Mouse (Mus musculus) frontal cortex, adult 2 months (tissue): Measurements from ENCODE around the gene Olfr263. TPM values are rescaled to one million over a fixed set of nuclear protein-coding genes. Genes with fewer than 3 reads are reported as not detected.

Experiments used
- polyA plus RNA-seq: library from polyadenylated mRNA; depleted of rRNA; stranded (reverse); fragments of >200 nt; gene quantifications from 2 replicates; pipeline ENCODE4 v1.2.3, GENCODE M21; 2012; rRNA removed

Gene Olfr263
- polyA plus RNA-seq, 1 experiment, result not detected

Other genes starting within 250 kb of the Olfr263 start
- not detected in 2 replicates for gene Olfr1370, start 54.7 kb upstream of the Olfr263 start, polyA plus RNA-seq
- not detected in 2 replicates for gene Olfr1369-ps1, start 18.2 kb upstream of the Olfr263 start, polyA plus RNA-seq
- not detected in 2 replicates for gene Olfr1368, start 16.2 kb downstream of the Olfr263 start, polyA plus RNA-seq
- 31.5 and 32.7 TPM in 2 replicates for gene Trim27, start 49.8 kb downstream of the Olfr263 start, polyA plus RNA-seq
- gene Gpx5, start 163.1 kb downstream of the Olfr263 start, polyA plus RNA-seq, result 0.08 TPM in 1 of 2 replicates, not detected in the other
- gene Gpx6, start 182.5 kb downstream of the Olfr263 start, polyA plus RNA-seq, result 0.50 and 1.3 TPM in 2 replicates
- gene Olfr1367, start 217.3 kb downstream of the Olfr263 start, polyA plus RNA-seq, result not detected in 2 replicates
- 6.7 and 6.8 TPM in 2 replicates for gene Zscan12, start 233.2 kb downstream of the Olfr263 start, polyA plus RNA-seq